Mouse (Mus musculus) small intestine, adult 2 months (tissue): ENCODE measurements around the gene Stom. TPM values are rescaled to one million over a fixed set of nuclear protein-coding genes. Genes with fewer than 3 reads are reported as not detected.

Experiments
- H3K27ac ChIP-seq: fragments of 200-500 bp; 2 replicates; pipeline ENCODE4 v1.5.1; 2012; ENCODE audit warnings: low read depth, low read length, control low read depth, inconsistent platforms; ENCODE audit not compliant: insufficient read depth
- H3K27me3 ChIP-seq: fragments of 200-500 bp; 2 replicates; pipeline ENCODE4 v1.6.1; 2012; ENCODE audit warnings: mild to moderate bottlenecking, moderate library complexity, low read length, inconsistent platforms; ENCODE audit not compliant: control insufficient read depth, insufficient read depth
- H3K36me3 ChIP-seq: fragments of 200-500 bp; 2 replicates; pipeline ENCODE4 v1.6.1; 2012; ENCODE audit warnings: mild to moderate bottlenecking, low read length, control low read depth, inconsistent platforms; ENCODE audit not compliant: control insufficient read depth, insufficient read depth
- H3K4me1 ChIP-seq: fragments of 200-500 bp; 2 replicates; pipeline ENCODE4 v1.6.1; 2012; ENCODE audit warnings: low read length, inconsistent platforms, mixed read lengths; ENCODE audit not compliant: control insufficient read depth, insufficient read depth, insufficient read length
- H3K4me3 ChIP-seq: fragments of 200-500 bp; 2 replicates; pipeline ENCODE4 v1.5.1; 2012; ENCODE audit warnings: low read depth, mild to moderate bottlenecking, control low read depth, inconsistent platforms, low read length, moderate library complexity
- CTCF ChIP-seq: fragments of 200-500 bp; IDR thresholded peaks from 2 replicates; pipeline ENCODE4 v1.5.1; 2012; ENCODE audit warnings: low read depth, mild to moderate bottlenecking, control low read depth, inconsistent platforms, low read length, moderate library complexity, mixed read lengths; ENCODE audit not compliant: insufficient replicate concordance, insufficient read length; ENCODE audit errors: extremely low read depth
- POLR2A ChIP-seq: fragments of 200-500 bp; IDR thresholded peaks from 2 replicates; pipeline ENCODE4 v1.6.1; 2012; ENCODE audit warnings: low read depth, mild to moderate bottlenecking, control low read depth, inconsistent platforms, low read length, moderate library complexity
- WGBS: fragments of 180-500 bp; shearing (Covaris S2); methylation state at CpG from one replicate; pipeline ENCODE4 v1.1.7; 2018; 5-methylcytosine and 5-hydroxymethylcytosine counted together
- polyA plus RNA-seq: library from polyadenylated mRNA; depleted of rRNA; stranded (reverse); fragments of >200 nt; gene quantifications from 2 replicates; pipeline ENCODE4 v1.2.3, GENCODE M21; 2012

Stom gene
- polyA plus RNA-seq, 1 experiment: 55.4 TPM

DNA sequence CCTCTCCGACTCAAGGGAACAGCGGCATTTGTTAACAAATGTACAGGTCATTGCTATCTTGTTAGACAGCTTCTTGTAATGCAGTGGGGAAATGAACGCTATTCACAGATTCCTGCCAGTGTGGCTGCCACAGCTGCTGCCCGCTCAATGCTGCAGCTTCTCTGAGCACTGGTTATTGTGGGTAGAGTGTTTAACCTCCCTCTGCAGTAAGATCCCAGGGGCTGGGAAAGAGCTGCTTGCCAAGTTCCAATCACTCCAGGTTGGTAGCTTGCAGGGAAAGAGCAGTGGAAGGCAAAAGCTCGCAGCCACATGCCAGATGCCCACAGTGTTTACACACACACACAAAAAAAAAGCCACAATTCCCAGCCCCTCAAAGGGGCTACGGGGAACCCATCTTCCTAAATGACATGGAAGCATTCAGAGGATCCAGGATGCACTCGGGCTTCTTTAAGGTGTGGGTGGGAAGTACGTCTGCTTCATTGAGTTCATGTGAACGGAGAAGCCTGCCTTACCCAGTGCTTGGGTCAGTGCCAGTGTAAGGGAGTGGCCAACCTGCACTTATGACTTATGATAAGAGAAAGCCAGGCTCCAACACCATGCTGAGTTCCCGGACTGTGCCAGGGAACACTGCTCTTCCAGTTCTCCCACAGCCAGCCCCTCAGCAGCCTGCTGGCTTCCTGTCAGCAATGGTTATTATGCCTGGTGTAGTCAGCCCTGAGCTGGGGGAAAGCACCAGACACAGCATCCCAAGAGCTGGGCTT, 14.2 kb downstream of the Stom start:
- Histone ChIP-seq H3K4me1 (peaks cover 15% of the 10 kb centered on the region), H3K4me3 (no peak overlapping the region), H3K27ac (peak overlapping the region; percentile 35), H3K27me3 (no peaks in the 10 kb centered on the region), H3K36me3 (peaks cover 24% of the 10 kb centered on the region)
- 31% methylated on average over 10 of the region's 10 CpGs for WGBS
- TF ChIP-seq CTCF (no peak), POLR2A (no peak)

GRCm38 (mm10) chr2:35320399-35320798, 16.4 kb downstream of the Stom start:
- Histone ChIP-seq H3K36me3 (peaks cover 35% of the 10 kb centered on the region), H3K27ac (no peak overlapping the region), H3K4me3 (no peak overlapping the region), H3K4me1 (peaks cover 19% of the 10 kb centered on the region), H3K27me3 (no peaks in the 10 kb centered on the region)
- WGBS: 94% methylated on average over 15 of the region's 15 CpGs
- TF ChIP-seq CTCF (no peak), POLR2A (no peak)

- TF ChIP-seq POLR2A: no peak
- TF ChIP-seq CTCF: no peak
- WGBS: 90% methylated on average over 12 of the region's 12 CpGs
- no peak overlapping the region for H3K27ac ChIP-seq
- H3K27me3 ChIP-seq: no peaks in the 10 kb centered on the region
- peaks cover 38% of the 10 kb centered on the region for H3K36me3 ChIP-seq
- peaks cover 17% of the 10 kb centered on the region for H3K4me1 ChIP-seq
- H3K4me3 ChIP-seq: no peak overlapping the region
Measured at GRCm38 (mm10) chr2:35318405-35318804, 18.4 kb downstream of the Stom start.

GRCm38 (mm10) chr2:35317604-35318003, 19.2 kb downstream of the Stom start:
- Histone ChIP-seq H3K27ac (no peak overlapping the region), H3K36me3 (peaks cover 38% of the 10 kb centered on the region), H3K4me1 (peaks cover 12% of the 10 kb centered on the region; the same call in 1 of the 2 replicates), H3K27me3 (no peaks in the 10 kb centered on the region), H3K4me3 (no peak overlapping the region)
- no peak for TF ChIP-seq CTCF
- no peak for TF ChIP-seq POLR2A
- whole genome bisulfite sequencing: 82% methylated on average over 4 of the region's 4 CpGs

GRCm38 (mm10) chr2:35314300-35314699, 22.5 kb downstream of the Stom start:
- Histone ChIP-seq H3K4me1 (peaks cover 14% of the 10 kb centered on the region), H3K36me3 (peaks cover 22% of the 10 kb centered on the region), H3K27me3 (no peaks in the 10 kb centered on the region), H3K27ac (no peak overlapping the region), H3K4me3 (no peak overlapping the region)
- WGBS: 71% methylated on average over 3 of the region's 3 CpGs
- TF ChIP-seq CTCF (no peak), POLR2A (no peak)

GRCm38 (mm10) chr2:35309906-35310493, 26.8 kb downstream of the Stom start:
- H3K4me1 ChIP-seq: peaks cover 23% of the 10 kb centered on the region
- no peak overlapping the region for H3K4me3 ChIP-seq
- TF ChIP-seq POLR2A: no peak
- no peak for TF ChIP-seq CTCF
- H3K27me3 ChIP-seq: no peaks in the 10 kb centered on the region
- peaks cover 9% of the 10 kb centered on the region for H3K36me3 ChIP-seq
- H3K27ac ChIP-seq: peak overlapping the region; percentile 76
- 46% methylated on average over 4 of the region's 4 CpGs for WGBS

DNA sequence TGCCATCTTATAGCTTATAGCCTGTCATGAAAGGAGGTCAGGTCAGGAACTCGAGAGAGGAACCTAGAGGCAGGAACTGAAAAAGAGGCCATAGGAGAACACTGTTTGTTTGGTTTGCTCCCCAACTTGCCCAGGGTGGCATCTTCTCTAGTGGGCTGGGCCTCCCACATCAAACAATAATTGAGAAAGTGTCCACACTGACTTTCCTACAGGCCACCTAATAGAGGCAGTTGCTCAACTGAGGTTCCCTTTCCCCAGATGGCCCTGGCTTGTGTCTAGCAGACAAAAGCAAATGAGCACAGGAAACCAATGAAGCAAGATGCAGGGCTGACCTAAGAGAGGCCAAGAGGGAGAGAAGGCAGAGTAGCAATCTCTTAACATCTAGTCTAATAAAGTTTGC, 28.6 kb downstream of the Stom start:
- H3K27me3 ChIP-seq: no peaks in the 10 kb centered on the region
- no peak overlapping the region for H3K27ac ChIP-seq
- peaks cover 32% of the 10 kb centered on the region for H3K4me1 ChIP-seq
- WGBS: 62% methylated on average over 1 of the region's 1 CpGs
- TF ChIP-seq POLR2A (no peak), CTCF (no peak)
- peaks cover 6% of the 10 kb centered on the region; the same call in 1 of the 2 replicates for H3K36me3 ChIP-seq
- no peak overlapping the region for H3K4me3 ChIP-seq
